ENCODE assay signal across 8 mouse cellular contexts in the genomic region with DNA sequence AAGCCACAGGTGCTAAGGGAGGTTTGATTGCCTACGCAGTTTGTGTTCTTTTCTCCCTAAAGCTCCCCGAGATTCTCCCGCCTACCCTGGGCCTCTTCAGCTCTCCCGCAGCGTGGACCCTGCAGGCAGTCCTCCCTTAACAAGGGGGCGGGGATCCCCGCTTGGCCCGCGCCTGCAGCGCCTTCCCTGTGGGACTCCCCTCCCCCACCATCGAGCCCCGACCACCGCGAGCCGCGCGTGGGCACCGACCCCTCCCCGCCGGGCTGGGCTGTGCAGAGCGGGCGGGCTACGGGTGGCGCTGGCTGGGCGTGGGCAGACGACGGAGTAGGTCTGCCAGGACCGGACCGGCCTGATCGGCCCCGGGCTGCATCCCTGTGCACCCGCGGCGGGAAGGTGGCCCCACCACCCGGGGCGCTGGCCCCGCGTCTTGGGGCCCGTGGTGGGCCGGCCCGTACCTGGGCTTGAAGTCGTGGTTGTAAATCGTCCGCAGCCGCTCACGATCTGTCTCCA. TPM values are rescaled to one million over a fixed set of nuclear protein-coding genes. Genes with fewer than 3 reads are reported as not detected.
DNase-seq lines count a peak whose midpoint lies in the region; ATAC-seq lines count a peak whose summit lies in the region.

No protein-coding gene starts in this region.

- peak; percentile 23 to 48 for DNase-seq in left cerebral cortex, adult 18-20 months (ENCODE audit: low spot score in 2 of 2)
- DNase-seq in left cerebral cortex, adult 11 months (ENCODE audit: low spot score) = no peak
- peak; percentile 46 to 58 for DNase-seq in heart, adult 9 months (ENCODE audit: low spot score in 2 of 2)
- peak; percentile 60 for DNase-seq in kidney, adult 9 months
- peak; percentile 47 for DNase-seq in liver, embryonic 13.5 days
- DNase-seq in naive thymus-derived CD4-positive, alpha-beta T cell, adult 2 months (ENCODE audit: low read depth) = peak; percentile 58

- peak overlapping the region; percentile 84 for H3K4me2 ChIP-seq in embryonic facial prominence, embryonic 12.5 days (replicated peaks)
- H3K4me2 ChIP-seq in liver, embryonic 13.5 days = peak overlapping the region; percentile 90
- H3K4me2 ChIP-seq in stomach, embryonic 14.5 days (replicated peaks; ENCODE audit: low read depth, low read length) = peak overlapping the region; percentile 48

- WGBS in embryonic facial prominence, embryonic 12.5 days = 1% methylated on average over 46 of the region's 46 CpGs
- under 1% methylated on average over 44 of the region's 46 CpGs for WGBS in liver, embryonic 13.5 days (ENCODE audit: insufficient replicate concordance)
- under 1% methylated on average over 46 of the region's 46 CpGs for WGBS in stomach, embryonic 14.5 days

- H3K4me3 ChIP-seq in embryonic facial prominence, embryonic 12.5 days = peak overlapping the region; percentile 86
- H3K4me3 ChIP-seq in liver, embryonic 13.5 days (replicated peaks) = peak overlapping the region; percentile 70
- peak overlapping the region; percentile 91 for H3K4me3 ChIP-seq in stomach, embryonic 14.5 days (ENCODE audit: low read depth, low read length)

- H3K4me1 ChIP-seq in embryonic facial prominence, embryonic 12.5 days = peaks cover 18% of the 10 kb centered on the region
- peaks cover 43% of the 10 kb centered on the region for H3K4me1 ChIP-seq in liver, embryonic 13.5 days (replicated peaks)
- H3K4me1 ChIP-seq in stomach, embryonic 14.5 days (ENCODE audit: control insufficient read depth, insufficient read depth, low read length) = peaks cover 7% of the 10 kb centered on the region; the same call in 1 of the 2 replicates

- peak overlapping the region; percentile 91 for H3K9ac ChIP-seq in embryonic facial prominence, embryonic 12.5 days
- H3K9ac ChIP-seq in liver, embryonic 13.5 days = peak overlapping the region; percentile 79
- H3K9ac ChIP-seq in stomach, embryonic 14.5 days (replicated peaks; ENCODE audit: low read depth, low read length) = peak overlapping the region; percentile 90

- no peaks in the 10 kb centered on the region for H3K27me3 ChIP-seq in embryonic facial prominence, embryonic 12.5 days
- H3K27me3 ChIP-seq in liver, embryonic 13.5 days = no peaks in the 10 kb centered on the region
- no peaks in the 10 kb centered on the region for H3K27me3 ChIP-seq in stomach, embryonic 14.5 days (ENCODE audit: control insufficient read depth, insufficient read depth, low read length)

- no peaks in the 10 kb centered on the region for H3K9me3 ChIP-seq in embryonic facial prominence, embryonic 12.5 days
- H3K9me3 ChIP-seq in liver, embryonic 13.5 days (replicated peaks) = no peaks in the 10 kb centered on the region
- H3K9me3 ChIP-seq in stomach, embryonic 14.5 days (ENCODE audit: control insufficient read depth, low read depth, low read length) = no peaks in the 10 kb centered on the region

- H3K36me3 ChIP-seq in embryonic facial prominence, embryonic 12.5 days = 0 out of 2 replicates have a peak, but pooled peaks cover 2% of the 10 kb centered on the region
- peaks cover 37% of the 10 kb centered on the region for H3K36me3 ChIP-seq in liver, embryonic 13.5 days
- peaks cover 9% of the 10 kb centered on the region for H3K36me3 ChIP-seq in stomach, embryonic 14.5 days (ENCODE audit: control insufficient read depth, insufficient read depth, low read length)

- peak overlapping the region; percentile 94 for H3K27ac ChIP-seq in embryonic facial prominence, embryonic 12.5 days
- H3K27ac ChIP-seq in liver, embryonic 13.5 days = peak overlapping the region; percentile 75
- peak overlapping the region; percentile 97 for H3K27ac ChIP-seq in stomach, embryonic 14.5 days (ENCODE audit: low read length)

- ATAC-seq in embryonic facial prominence, embryonic 12.5 days (ENCODE audit: insufficient number of reproducible peaks, insufficient read depth, low FRiP score, low TSS enrichment) = peak; percentile 73
- peak; percentile 66 for ATAC-seq in liver, embryonic 13.5 days (ENCODE audit: low read depth)
- peak; percentile 68 for ATAC-seq in stomach, embryonic 14.5 days (ENCODE audit: insufficient number of reproducible peaks, insufficient read depth, low FRiP score, low read depth)

RNA-seq across cellular contexts. Expression of a gene that starts 0.8 kb away (rescaled TPM):
- total RNA-seq in left cerebral cortex, adult 18-20 months (2021) = 10 to 100 TPM in 1 of 2 experiments, 1 to 10 TPM in 1; 9.1 to 10.5 TPM
- 70.8 and 73.8 TPM in 2 replicates for polyA plus RNA-seq in embryonic facial prominence, embryonic 12.5 days (2016; fragmentation: Nextera tagmentation; extraction: Ambion mirVana)
- polyA plus RNA-seq in liver, embryonic 13.5 days (2015; fragmentation: Nextera tagmentation; extraction: Ambion mirVana) = 26.2 and 28.7 TPM in 2 replicates
- polyA plus RNA-seq in stomach, embryonic 14.5 days (2014; fragmentation: Nextera tagmentation; extraction: Ambion mirVana) = 68.6 and 74.7 TPM in 2 replicates

RNA-seq across cellular contexts. Expression of a gene that starts 29.4 kb away (rescaled TPM):
- 10 to 100 TPM; 31.7 to 31.8 TPM for total RNA-seq in left cerebral cortex, adult 18-20 months (2021)
- 156 and 157 TPM in 2 replicates for polyA plus RNA-seq in embryonic facial prominence, embryonic 12.5 days (2016; fragmentation: Nextera tagmentation; extraction: Ambion mirVana)
- 19.4 and 21.5 TPM in 2 replicates for polyA plus RNA-seq in liver, embryonic 13.5 days (2015; fragmentation: Nextera tagmentation; extraction: Ambion mirVana)
- polyA plus RNA-seq in stomach, embryonic 14.5 days (2014; fragmentation: Nextera tagmentation; extraction: Ambion mirVana) = 163 and 170 TPM in 2 replicates

RNA-seq across cellular contexts. Expression of a gene that starts 35.9 kb away (rescaled TPM):
- under 1 TPM; 0.12 to 0.45 TPM for total RNA-seq in left cerebral cortex, adult 18-20 months (2021)
- polyA plus RNA-seq in embryonic facial prominence, embryonic 12.5 days (2016; fragmentation: Nextera tagmentation; extraction: Ambion mirVana) = 0.08 and 0.18 TPM in 2 replicates
- not detected in 2 replicates for polyA plus RNA-seq in liver, embryonic 13.5 days (2015; fragmentation: Nextera tagmentation; extraction: Ambion mirVana)
- not detected in 2 replicates for polyA plus RNA-seq in stomach, embryonic 14.5 days (2014; fragmentation: Nextera tagmentation; extraction: Ambion mirVana)

RNA-seq across cellular contexts. Expression of a gene that starts 36.7 kb away (rescaled TPM):
- total RNA-seq in left cerebral cortex, adult 18-20 months (2021) = 1 to 10 TPM in 1 of 2 experiments, under 1 TPM in 1; 0.70 to 1.4 TPM
- 3.5 and 3.9 TPM in 2 replicates for polyA plus RNA-seq in embryonic facial prominence, embryonic 12.5 days (2016; fragmentation: Nextera tagmentation; extraction: Ambion mirVana)
- polyA plus RNA-seq in liver, embryonic 13.5 days (2015; fragmentation: Nextera tagmentation; extraction: Ambion mirVana) = 0.37 and 0.59 TPM in 2 replicates
- polyA plus RNA-seq in stomach, embryonic 14.5 days (2014; fragmentation: Nextera tagmentation; extraction: Ambion mirVana) = 3.0 and 4.0 TPM in 2 replicates

RNA-seq across cellular contexts. Expression of a gene that starts 46.3 kb away (rescaled TPM):
- total RNA-seq in left cerebral cortex, adult 18-20 months (2021) = 10 to 100 TPM; 32.7 to 36.4 TPM
- 39.4 and 40.4 TPM in 2 replicates for polyA plus RNA-seq in embryonic facial prominence, embryonic 12.5 days (2016; fragmentation: Nextera tagmentation; extraction: Ambion mirVana)
- polyA plus RNA-seq in liver, embryonic 13.5 days (2015; fragmentation: Nextera tagmentation; extraction: Ambion mirVana) = 11.4 and 15.2 TPM in 2 replicates
- polyA plus RNA-seq in stomach, embryonic 14.5 days (2014; fragmentation: Nextera tagmentation; extraction: Ambion mirVana) = 34.5 and 50.6 TPM in 2 replicates
